Mouse (Mus musculus) spleen, postnatal 4 days (tissue): ENCODE results near the gene Ints13.

Experiments
- DNase-seq, 2 experiments: peaks; one replicate each; pipeline ENCODE4 v3.0.0; 2022; ENCODE audit warnings: low spot score in 2 of 2

Ints13 gene

GRCm38 (mm10) chr6:146500206-146500605, 77.4 kb downstream of the Ints13 start:
- DNase-seq = no peak
